Mouse (Mus musculus) liver, embryonic 13.5 days (tissue): ENCODE measurements around the gene Hnrnpll. TPM values are rescaled to one million over a fixed set of nuclear protein-coding genes. Genes with fewer than 3 reads are reported as not detected.
"Not testable (repeated sequence)": the region's sequence is repeated elsewhere in the genome, so short reads cannot be mapped to it uniquely, and the experiment has no call there.

Experiments
- ATAC-seq: fragments of 200-750 bp; cut with Nextera tagmentation; 2 replicates; pipeline ENCODE4 v1.8.0; 2017; ENCODE audit warnings: low read depth, mild to moderate bottlenecking, moderate number of reproducible peaks, moderate library complexity
- DNase-seq: peaks from one replicate; pipeline ENCODE4 v3.0.0; 2022
- H3K27ac ChIP-seq: fragments of 300-500 bp; sonication (generic); 2 replicates; pipeline ENCODE4 v1.5.1; 2015; ENCODE audit warnings: moderate library complexity, mild to moderate bottlenecking, inconsistent platforms
- H3K27me3 ChIP-seq: fragments of 300-500 bp; sonication (generic); 2 replicates; pipeline ENCODE4 v1.6.1; 2015; ENCODE audit warnings: mild to moderate bottlenecking, inconsistent platforms
- H3K36me3 ChIP-seq: fragments of 300-500 bp; sonication (generic); 2 replicates; pipeline ENCODE4 v1.6.1; 2015; ENCODE audit warnings: mild to moderate bottlenecking, inconsistent platforms
- H3K4me1 ChIP-seq: fragments of 300-500 bp; sonication (generic); replicated peaks from 2 replicates; pipeline ENCODE4 v1.6.1; 2015; ENCODE audit warnings: inconsistent platforms
- H3K4me2 ChIP-seq: fragments of 300-500 bp; sonication (generic); 2 replicates; pipeline ENCODE4 v1.6.1; 2015; ENCODE audit warnings: inconsistent platforms, mild to moderate bottlenecking, moderate library complexity
- H3K4me3 ChIP-seq: fragments of 300-500 bp; sonication (generic); replicated peaks from 2 replicates; pipeline ENCODE4 v1.5.1; 2015; ENCODE audit warnings: mild to moderate bottlenecking, inconsistent platforms
- H3K9ac ChIP-seq: fragments of 300-500 bp; sonication (generic); 2 replicates; pipeline ENCODE4 v1.6.1; 2015; ENCODE audit warnings: mild to moderate bottlenecking, inconsistent platforms
- H3K9me3 ChIP-seq: fragments of 300-500 bp; sonication (generic); replicated peaks from 2 replicates; pipeline ENCODE4 v1.6.1; 2016; ENCODE audit warnings: inconsistent platforms
- WGBS: fragments of 180-500 bp; shearing (Covaris S2); methylation state at CpG from one replicate; pipeline ENCODE4 v1.1.7; 2015; ENCODE audit not compliant: insufficient replicate concordance; 5-methylcytosine and 5-hydroxymethylcytosine counted together
- polyA plus RNA-seq: library from polyadenylated mRNA; unstranded; fragments of >200 nt; fragmentation: Nextera tagmentation; extraction: Ambion mirVana; gene quantifications from 2 replicates; pipeline ENCODE4 v1.2.1, GENCODE M21; 2015

Gene Hnrnpll
- polyA plus RNA-seq, 1 experiment from 2014 or later, result 25.0 TPM

- no peak for DNase-seq
- 39% methylated on average over 12 of the region's 12 CpGs for WGBS
- Histone ChIP-seq H3K4me2 (peak overlapping the region; percentile 64), H3K9ac (0 out of 2 replicates have a peak overlapping the region, but pooled peaks have one; percentile 50), H3K9me3 (no peaks in the 10 kb centered on the region), H3K27me3 (no peaks in the 10 kb centered on the region), H3K4me3 (no peak overlapping the region), H3K27ac (no peak overlapping the region; the same call in 1 of the 2 replicates), H3K36me3 (no peaks in the 10 kb centered on the region), H3K4me1 (peaks cover 50% of the 10 kb centered on the region)
- ATAC-seq, result peak; percentile 30; the same call in 1 of the 2 replicates
Measured at GRCm38 (mm10) chr17:80018239-80018975, 43.7 kb downstream of the Hnrnpll start.

GRCm38 (mm10) chr17:80017389-80017788 is 44.7 kb downstream of the Hnrnpll start:
- peaks cover 50% of the 10 kb centered on the region for H3K4me1 ChIP-seq
- peak overlapping the region; percentile 29 for H3K4me2 ChIP-seq
- peak; percentile 37 for DNase-seq
- no peaks in the 10 kb centered on the region for H3K36me3 ChIP-seq
- no peak overlapping the region for H3K9ac ChIP-seq
- no peak overlapping the region for H3K4me3 ChIP-seq
- WGBS, result 29% methylated on average over 12 of the region's 12 CpGs
- H3K9me3 ChIP-seq, result no peaks in the 10 kb centered on the region
- no peak; the same call in 1 of the 2 replicates for ATAC-seq
- no peak overlapping the region for H3K27ac ChIP-seq
- no peaks in the 10 kb centered on the region for H3K27me3 ChIP-seq

- not testable (repeated sequence) for H3K36me3 ChIP-seq, H3K4me3 ChIP-seq, DNase-seq, H3K9me3 ChIP-seq, H3K4me2 ChIP-seq, H3K27me3 ChIP-seq, ATAC-seq, H3K27ac ChIP-seq, H3K9ac ChIP-seq
- H3K4me1 ChIP-seq, result peaks cover 50% of the 10 kb centered on the region
- WGBS, result 64% methylated on average over 4 of the region's 4 CpGs
Measured at GRCm38 (mm10) chr17:80016400-80016799, 45.7 kb downstream of the Hnrnpll start.

GRCm38 (mm10) chr17:80014361-80014809 is 47.7 kb downstream of the Hnrnpll start:
- Histone ChIP-seq H3K4me3 (peak overlapping the region; percentile 29), H3K36me3 (no peaks in the 10 kb centered on the region), H3K4me2 (peak overlapping the region; percentile 59), H3K27ac (peak overlapping the region; percentile 72), H3K9me3 (no peaks in the 10 kb centered on the region), H3K9ac (peak overlapping the region; percentile 29), H3K27me3 (no peaks in the 10 kb centered on the region), H3K4me1 (peaks cover 49% of the 10 kb centered on the region)
- 12% methylated on average over 8 of the region's 8 CpGs for WGBS
- peak; percentile 91 for ATAC-seq
- peak; percentile 58 for DNase-seq

GRCm38 (mm10) chr17:80009926-80010325 is 52.2 kb downstream of the Hnrnpll start:
- WGBS, result 56% methylated on average over 15 of the region's 15 CpGs
- Histone ChIP-seq H3K27ac (no peak overlapping the region), H3K4me2 (no peak overlapping the region), H3K4me3 (no peak overlapping the region), H3K9ac (no peak overlapping the region), H3K9me3 (no peaks in the 10 kb centered on the region), H3K36me3 (no peaks in the 10 kb centered on the region), H3K4me1 (peaks cover 30% of the 10 kb centered on the region), H3K27me3 (0 out of 2 replicates have a peak, but pooled peaks cover 3% of the 10 kb centered on the region)
- DNase-seq (no peak), ATAC-seq (no peak)

- no peak for ATAC-seq
- no peaks in the 10 kb centered on the region for H3K36me3 ChIP-seq
- no peak overlapping the region for H3K4me3 ChIP-seq
- DNase-seq, result no peak
- no peak overlapping the region for H3K4me2 ChIP-seq
- 0 out of 2 replicates have a peak, but pooled peaks cover 3% of the 10 kb centered on the region for H3K27me3 ChIP-seq
- H3K9me3 ChIP-seq, result no peaks in the 10 kb centered on the region
- H3K27ac ChIP-seq, result no peak overlapping the region
- WGBS, result 33% methylated on average over 5 of the region's 5 CpGs
- no peak overlapping the region for H3K9ac ChIP-seq
- peaks cover 22% of the 10 kb centered on the region for H3K4me1 ChIP-seq
Measured at GRCm38 (mm10) chr17:80008847-80009246, 53.3 kb downstream of the Hnrnpll start.

- no peaks in the 10 kb centered on the region for H3K9me3 ChIP-seq
- H3K4me3 ChIP-seq, result no peak overlapping the region
- 24% methylated on average over 17 of the region's 17 CpGs for WGBS
- H3K27ac ChIP-seq, result no peak overlapping the region
- H3K4me2 ChIP-seq, result peak overlapping the region; percentile 19
- ATAC-seq (peak; percentile 69), DNase-seq (peak; percentile 60)
- no peak overlapping the region for H3K9ac ChIP-seq
- 0 out of 2 replicates have a peak, but pooled peaks cover 3% of the 10 kb centered on the region for H3K27me3 ChIP-seq
- no peaks in the 10 kb centered on the region for H3K36me3 ChIP-seq
- peaks cover 17% of the 10 kb centered on the region; the same call in 1 of the 2 replicates for H3K4me1 ChIP-seq
Measured at GRCm38 (mm10) chr17:80004345-80005239, 57.5 kb downstream of the Hnrnpll start.

- H3K4me2 ChIP-seq, H3K9me3 ChIP-seq: not testable (repeated sequence)
- WGBS, result 70% methylated on average over 3 of the region's 3 CpGs
Measured at GRCm38 (mm10) chr17:80003851-80004250, 58.3 kb downstream of the Hnrnpll start.

GRCm38 (mm10) chr17:80002385-80002852 is 59.7 kb downstream of the Hnrnpll start:
- 67% methylated on average over 3 of the region's 3 CpGs for WGBS
- no peak for ATAC-seq

More at GRCm38 (mm10) chr17:80003851-80004250, 58.3 kb downstream of the Hnrnpll start:
- not testable (repeated sequence) for H3K27me3 ChIP-seq, ATAC-seq, H3K27ac ChIP-seq, H3K4me3 ChIP-seq, H3K36me3 ChIP-seq, H3K9ac ChIP-seq, DNase-seq
- H3K4me1 ChIP-seq, result peaks cover 17% of the 10 kb centered on the region; the same call in 1 of the 2 replicates

GRCm38 (mm10) chr17:79999631-80000030 is 62.5 kb downstream of the Hnrnpll start:
- Histone ChIP-seq H3K9ac (no peak overlapping the region), H3K36me3 (no peaks in the 10 kb centered on the region), H3K4me2 (no peak overlapping the region), H3K4me1 (no peaks in the 10 kb centered on the region; the same call in 1 of the 2 replicates), H3K4me3 (no peak overlapping the region), H3K27ac (no peak overlapping the region), H3K27me3 (no peaks in the 10 kb centered on the region), H3K9me3 (no peaks in the 10 kb centered on the region)
- ATAC-seq (no peak; the same call in 1 of the 2 replicates), DNase-seq (no peak)
- WGBS, result 82% methylated on average over 14 of the region's 14 CpGs

More at GRCm38 (mm10) chr17:80002385-80002852, 59.7 kb downstream of the Hnrnpll start:
- no peak overlapping the region for H3K4me3 ChIP-seq
- no peak overlapping the region for H3K9ac ChIP-seq
- H3K9me3 ChIP-seq, result no peaks in the 10 kb centered on the region
- no peak for DNase-seq
- H3K4me1 ChIP-seq, result peaks cover 9% of the 10 kb centered on the region; the same call in 1 of the 2 replicates
- no peak overlapping the region for H3K4me2 ChIP-seq
- no peak overlapping the region for H3K27ac ChIP-seq
- no peaks in the 10 kb centered on the region for H3K27me3 ChIP-seq
- no peaks in the 10 kb centered on the region for H3K36me3 ChIP-seq

GRCm38 (mm10) chr17:79998986-79999385 is 63.1 kb downstream of the Hnrnpll start:
- no peaks in the 10 kb centered on the region for H3K36me3 ChIP-seq
- no peak overlapping the region for H3K9ac ChIP-seq
- ATAC-seq (no peak), DNase-seq (no peak)
- no peaks in the 10 kb centered on the region for H3K4me1 ChIP-seq
- no peak overlapping the region for H3K4me2 ChIP-seq
- no peaks in the 10 kb centered on the region for H3K9me3 ChIP-seq
- no peak overlapping the region for H3K27ac ChIP-seq
- H3K4me3 ChIP-seq, result no peak overlapping the region
- no peaks in the 10 kb centered on the region for H3K27me3 ChIP-seq
- 76% methylated on average over 5 of the region's 5 CpGs for WGBS
